In genomic region chr5:140612191-140612590, GRCm38 (mm10) we compare ENCODE assay signal across 9 mouse cellular contexts. TPM values are rescaled to one million over a fixed set of nuclear protein-coding genes. Genes with fewer than 3 reads are reported as not detected.
DNase-seq lines count a peak whose midpoint lies in the region; ATAC-seq and TF ChIP-seq lines count a peak whose summit lies in the region.
"Had no signal": no experiment of that assay in that cellular context is flagged by ENCODE, and none has a peak within 500 bp of the region (broad histone marks: within the 10 kb centered on the region; RNA-seq: fewer than 3 reads in every experiment).

No protein-coding gene starts in this region.

- no peak for DNase-seq in liver
- DNase-seq in forebrain, embryonic 11.5 days (ENCODE audit: low spot score): no peak
- DNase-seq in testis, postnatal 14 days (ENCODE audit: low spot score): no peak
- no peak for DNase-seq in ovary, postnatal 14 days (ENCODE audit: low spot score)

- H3K27me3 ChIP-seq in liver, embryonic 15.5 days: peaks cover 51% of the 10 kb centered on the region
- no peaks in the 10 kb centered on the region for H3K27me3 ChIP-seq in forebrain, embryonic 11.5 days (ENCODE audit: control insufficient read depth, insufficient read depth, low read length)
- H3K27me3 ChIP-seq in intestine, postnatal 0 days (replicated peaks; ENCODE audit: control insufficient read depth, insufficient read depth, low read length): no peaks in the 10 kb centered on the region; the same call in none of the 2 replicates
- peaks cover 4% of the 10 kb centered on the region; the same call in 1 of the 2 replicates for H3K27me3 ChIP-seq in small intestine, adult 2 months (ENCODE audit: control insufficient read depth, insufficient read depth, low read length)

- WGBS in liver, embryonic 15.5 days (ENCODE audit: insufficient replicate concordance): 84% methylated on average over 18 of the region's 18 CpGs
- WGBS in forebrain, embryonic 11.5 days: 27% methylated on average over 18 of the region's 18 CpGs
- 44% methylated on average over 18 of the region's 18 CpGs for WGBS in intestine, postnatal 0 days
- WGBS in small intestine, adult 2 months: 67% methylated on average over 18 of the region's 18 CpGs

- no peak for TF ChIP-seq CTCF in intestine, postnatal 0 days (IDR thresholded peaks at IDR 0.05; ENCODE audit: low read depth)
- TF ChIP-seq CTCF in small intestine, adult 2 months (IDR thresholded peaks at IDR 0.05; ENCODE audit: extremely low read depth, insufficient read length, insufficient replicate concordance, low read depth, low read length): no peak

- peaks cover 97% of the 10 kb centered on the region for H3K4me1 ChIP-seq in liver, embryonic 15.5 days (replicated peaks)
- H3K4me1 ChIP-seq in forebrain, embryonic 11.5 days (replicated peaks; ENCODE audit: control insufficient read depth, insufficient read depth, low read length): peaks cover 34% of the 10 kb centered on the region
- peaks cover 12% of the 10 kb centered on the region for H3K4me1 ChIP-seq in intestine, postnatal 0 days (replicated peaks; ENCODE audit: control insufficient read depth, insufficient read depth, low read length)
- H3K4me1 ChIP-seq in small intestine, adult 2 months (ENCODE audit: control insufficient read depth, insufficient read depth, insufficient read length, low read length): peaks cover 34% of the 10 kb centered on the region

- TF ChIP-seq POLR2A in small intestine, adult 2 months (IDR thresholded peaks at IDR 0.05; ENCODE audit: low read depth, low read length): no peak

- H3K4me3 ChIP-seq in liver, embryonic 15.5 days (replicated peaks): no peak overlapping the region
- peak overlapping the region; percentile 82 for H3K4me3 ChIP-seq in forebrain, embryonic 11.5 days (ENCODE audit: low read depth, low read length)
- no peak overlapping the region for H3K4me3 ChIP-seq in intestine, postnatal 0 days (ENCODE audit: low read depth, low read length)
- 0 out of 2 replicates have a peak overlapping the region, but pooled peaks have one; percentile 77 for H3K4me3 ChIP-seq in small intestine, adult 2 months (ENCODE audit: low read depth, low read length)
- H3K4me3 ChIP-seq: megakaryocyte, embryonic 14.5 days had no signal

- ATAC-seq in liver, embryonic 15.5 days (ENCODE audit: insufficient read depth): no peak
- no peak for ATAC-seq in forebrain, embryonic 11.5 days (replicated peaks; ENCODE audit: low FRiP score)
- ATAC-seq in intestine, postnatal 0 days: no peak
- no peak for ATAC-seq in erythroblast, adult 5-6 weeks (replicated peaks; ENCODE audit: low FRiP score, poor library complexity, severe bottlenecking)

- no peak overlapping the region for H3K9ac ChIP-seq in liver, embryonic 15.5 days
- H3K9ac ChIP-seq in forebrain, embryonic 11.5 days (ENCODE audit: low read length): peak overlapping the region; percentile 94
- peak overlapping the region; percentile 26; the same call in 1 of the 2 replicates for H3K9ac ChIP-seq in intestine, postnatal 0 days (ENCODE audit: low read depth, low read length)

- H3K9me3 ChIP-seq in liver, embryonic 15.5 days (replicated peaks): no peaks in the 10 kb centered on the region
- no peaks in the 10 kb centered on the region for H3K9me3 ChIP-seq in forebrain, embryonic 11.5 days (ENCODE audit: control insufficient read depth, low read length)
- no peaks in the 10 kb centered on the region for H3K9me3 ChIP-seq in intestine, postnatal 0 days (ENCODE audit: control insufficient read depth)
- H3K9me3 ChIP-seq: megakaryocyte, embryonic 14.5 days had no signal

- H3K27ac ChIP-seq in liver, embryonic 15.5 days (replicated peaks): no peak overlapping the region
- H3K27ac ChIP-seq in forebrain, embryonic 11.5 days (ENCODE audit: low read depth, low read length): peak overlapping the region; percentile 99
- peak overlapping the region; percentile 50; the same call in 1 of the 2 replicates for H3K27ac ChIP-seq in intestine, postnatal 0 days (ENCODE audit: low read depth, low read length)
- H3K27ac ChIP-seq in small intestine, adult 2 months (ENCODE audit: insufficient read depth, low read depth, low read length): no peak overlapping the region

- peaks cover 45% of the 10 kb centered on the region for H3K36me3 ChIP-seq in liver, embryonic 15.5 days (replicated peaks)
- peaks cover 7% of the 10 kb centered on the region; the same call in 1 of the 2 replicates for H3K36me3 ChIP-seq in forebrain, embryonic 11.5 days (ENCODE audit: control insufficient read depth, insufficient read depth, low read length)
- peaks cover 15% of the 10 kb centered on the region; the same call in 1 of the 2 replicates for H3K36me3 ChIP-seq in intestine, postnatal 0 days (ENCODE audit: control insufficient read depth, insufficient read depth)
- H3K36me3 ChIP-seq in small intestine, adult 2 months (ENCODE audit: control insufficient read depth, insufficient read depth, low read length): peaks cover 7% of the 10 kb centered on the region; the same call in 1 of the 2 replicates

- H3K4me2 ChIP-seq in liver, embryonic 15.5 days: 0 out of 2 replicates have a peak overlapping the region, but pooled peaks have one; percentile 97
- peak overlapping the region; percentile 81 for H3K4me2 ChIP-seq in forebrain, embryonic 11.5 days (ENCODE audit: low read depth, low read length, severe bottlenecking)
- peak overlapping the region; percentile 89 for H3K4me2 ChIP-seq in intestine, postnatal 0 days (replicated peaks; ENCODE audit: low read depth)

RNA-seq across cellular contexts. Expression of gene Lfng, which starts 5.1 kb away (rescaled TPM):
- polyA plus RNA-seq in liver, embryonic 15.5 days (2015; fragmentation: Nextera tagmentation; extraction: Ambion mirVana): 11.0 and 12.9 TPM in 2 replicates
- polyA plus RNA-seq in forebrain, embryonic 11.5 days (2014; fragmentation: Nextera tagmentation; extraction: Ambion mirVana): 41.8 and 45.4 TPM in 2 replicates
- polyA plus RNA-seq in intestine, postnatal 0 days (2015; fragmentation: Nextera tagmentation; extraction: Ambion mirVana): 7.1 and 7.3 TPM in 2 replicates
- 25.6 and 29.9 TPM in 2 replicates for polyA plus RNA-seq in small intestine, adult 2 months (2012; rRNA removed)
- 2.9 and 9.4 TPM in 2 replicates for total RNA-seq in erythroblast, adult 5-6 weeks (2015; ENCODE audit: low replicate concordance)
- 4.4 and 9.9 TPM in 2 replicates for total RNA-seq in erythroblast, adult 5-6 weeks (2017; ENCODE audit: low replicate concordance)

RNA-seq across cellular contexts. Expression of gene Ttyh3, which starts 36.6 kb away (rescaled TPM):
- polyA plus RNA-seq in liver, embryonic 15.5 days (2015; fragmentation: Nextera tagmentation; extraction: Ambion mirVana): 6.7 and 7.6 TPM in 2 replicates
- 83.3 and 91.5 TPM in 2 replicates for polyA plus RNA-seq in forebrain, embryonic 11.5 days (2014; fragmentation: Nextera tagmentation; extraction: Ambion mirVana)
- 21.4 and 23.6 TPM in 2 replicates for polyA plus RNA-seq in intestine, postnatal 0 days (2015; fragmentation: Nextera tagmentation; extraction: Ambion mirVana)
- polyA plus RNA-seq in small intestine, adult 2 months (2012; rRNA removed): 35.3 and 72.5 TPM in 2 replicates
- 17.9 and 18.8 TPM in 2 replicates for total RNA-seq in erythroblast, adult 5-6 weeks (2015; ENCODE audit: low replicate concordance)
- total RNA-seq in erythroblast, adult 5-6 weeks (2017; ENCODE audit: low replicate concordance): 3.7 and 7.0 TPM in 2 replicates

RNA-seq across cellular contexts. Expression of gene Grifin, which starts 47.3 kb away (rescaled TPM):
- 1.4 and 1.9 TPM in 2 replicates for polyA plus RNA-seq in liver, embryonic 15.5 days (2015; fragmentation: Nextera tagmentation; extraction: Ambion mirVana)
- polyA plus RNA-seq in forebrain, embryonic 11.5 days (2014; fragmentation: Nextera tagmentation; extraction: Ambion mirVana): not detected in 2 replicates
- 1.1 and 1.5 TPM in 2 replicates for polyA plus RNA-seq in intestine, postnatal 0 days (2015; fragmentation: Nextera tagmentation; extraction: Ambion mirVana)
- not detected in 2 replicates for polyA plus RNA-seq in small intestine, adult 2 months (2012; rRNA removed)
- total RNA-seq in erythroblast, adult 5-6 weeks (2015; ENCODE audit: low replicate concordance): not detected in 2 replicates
- not detected in 2 replicates for total RNA-seq in erythroblast, adult 5-6 weeks (2017; ENCODE audit: low replicate concordance)

Comparison
In these comparisons a context has a peak if more than half of its experiments do, and no peak if none do; other contexts are left out.
1. H3K27ac ChIP-seq: peak in forebrain, embryonic 11.5 days (single experiment) and intestine, postnatal 0 days (single experiment); none in liver, embryonic 15.5 days (single experiment) and small intestine, adult 2 months (single experiment).
2. H3K4me3 ChIP-seq: peak in forebrain, embryonic 11.5 days (single experiment) and small intestine, adult 2 months (single experiment); none in liver, embryonic 15.5 days (single experiment) and intestine, postnatal 0 days (single experiment).
3. Peak in every context shown above with its lines, with median percentiles within 50 percentile points of each other: H3K4me2 ChIP-seq.